Mouse (Mus musculus) lung, adult 2 months (tissue): Measurements from ENCODE around the gene Golph3l. TPM values are rescaled to one million over a fixed set of nuclear protein-coding genes. Genes with fewer than 3 reads are reported as not detected.
"Not testable (repeated sequence)": the region's sequence is repeated elsewhere in the genome, so short reads cannot be mapped to it uniquely, and the experiment has no call there.

ENCODE experiments used
- DNase-seq: peaks from one replicate; pipeline ENCODE4 v3.0.0; 2022
- H3K4me1 ChIP-seq: fragments of 200-500 bp; 2 replicates; pipeline ENCODE4 v1.6.1; 2011; ENCODE audit warnings: low read length; ENCODE audit not compliant: control insufficient read depth, insufficient read depth
- H3K4me3 ChIP-seq: fragments of 200-500 bp; replicated peaks from 2 replicates; pipeline ENCODE3; 2011; ENCODE audit warnings: low read depth, mild to moderate bottlenecking, control low read depth, low read length; ENCODE audit errors: extremely low read depth
- CTCF ChIP-seq: fragments of 200-500 bp; IDR thresholded peaks from 2 replicates; pipeline ENCODE4 v1.5.1; 2011; ENCODE audit warnings: mild to moderate bottlenecking, low read length, control low read depth; ENCODE audit not compliant: insufficient read depth
- POLR2A ChIP-seq: fragments of 200-500 bp; IDR thresholded peaks from 2 replicates; pipeline ENCODE4 v1.6.1; 2011; ENCODE audit warnings: low read depth, mild to moderate bottlenecking, control low read depth, low read length, borderline replicate concordance; ENCODE audit errors: extremely low read depth
- WGBS: fragments of 180-500 bp; shearing (Covaris S2); methylation state at CpG from one replicate; pipeline ENCODE4 v1.1.7; 2018; 5-methylcytosine and 5-hydroxymethylcytosine counted together
- polyA plus RNA-seq: library from polyadenylated mRNA; depleted of rRNA; stranded (reverse); fragments of >200 nt; gene quantifications from 2 replicates; pipeline ENCODE4 v1.2.3, GENCODE M21; 2012

The Golph3l gene
- polyA plus RNA-seq, 1 experiment = 10.0 TPM

DNA sequence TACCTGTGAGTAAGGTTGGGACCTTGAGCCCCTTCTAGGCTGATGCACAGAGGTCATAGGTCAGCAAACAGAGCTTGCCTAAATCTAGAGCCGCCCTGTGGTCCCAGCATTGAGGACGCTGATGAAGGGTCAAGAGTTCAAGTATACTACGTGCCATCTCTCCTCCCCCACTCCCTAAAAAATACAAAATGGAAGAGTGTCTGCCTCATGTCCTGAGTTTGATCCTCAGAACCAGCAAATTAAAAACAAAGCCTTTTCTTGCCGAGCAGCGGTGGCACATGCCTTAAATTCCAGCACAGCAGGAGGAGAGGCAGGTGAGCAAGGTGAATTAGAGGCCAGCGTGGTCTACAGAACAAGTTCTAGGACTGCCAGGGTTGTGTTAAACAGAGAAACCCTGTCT is 64.1 kb downstream of the Golph3l start:
- 41% methylated on average over 6 of the region's 6 CpGs for whole genome bisulfite sequencing

DNA sequence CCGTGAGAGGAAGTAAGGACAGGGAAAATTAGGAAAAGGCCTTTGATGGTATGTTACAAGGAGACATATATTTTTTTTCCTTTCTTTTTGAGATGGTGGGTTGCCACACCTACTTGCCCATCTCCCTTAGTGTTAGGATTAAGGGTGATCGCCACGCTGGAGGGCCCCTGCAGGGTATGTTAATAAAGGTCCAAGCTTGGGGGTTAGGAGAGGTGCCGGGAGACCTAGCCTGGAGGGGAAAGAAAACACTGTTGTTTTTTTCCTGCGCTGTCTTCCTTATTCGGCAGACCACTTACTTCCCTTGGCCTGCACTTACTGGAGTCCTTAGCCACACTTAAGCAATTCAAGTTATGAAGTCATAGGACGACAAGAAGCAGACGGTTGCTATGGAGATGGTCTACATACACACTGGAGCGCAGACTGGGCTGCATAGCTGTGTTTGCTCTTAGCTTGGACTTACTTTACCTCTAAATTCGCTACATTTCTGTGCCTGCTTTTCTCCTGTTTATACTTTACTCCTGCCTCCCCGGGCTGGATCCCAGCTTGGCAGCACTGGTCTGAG is 64.8 kb downstream of the Golph3l start:
- DNase-seq = peak; percentile 57
- Histone ChIP-seq H3K4me3 (no peak overlapping the region), H3K4me1 (peaks cover 21% of the 10 kb centered on the region)
- TF ChIP-seq CTCF = no peak
- TF ChIP-seq POLR2A = no peak
- 30% methylated on average over 11 of the region's 11 CpGs for WGBS

More for the DNA sequence above, 64.1 kb downstream of the Golph3l start:
- Histone ChIP-seq H3K4me1 (peaks cover 21% of the 10 kb centered on the region), H3K4me3 (no peak overlapping the region)
- TF ChIP-seq CTCF (no peak), POLR2A (no peak)
- DNase-seq = no peak

DNA sequence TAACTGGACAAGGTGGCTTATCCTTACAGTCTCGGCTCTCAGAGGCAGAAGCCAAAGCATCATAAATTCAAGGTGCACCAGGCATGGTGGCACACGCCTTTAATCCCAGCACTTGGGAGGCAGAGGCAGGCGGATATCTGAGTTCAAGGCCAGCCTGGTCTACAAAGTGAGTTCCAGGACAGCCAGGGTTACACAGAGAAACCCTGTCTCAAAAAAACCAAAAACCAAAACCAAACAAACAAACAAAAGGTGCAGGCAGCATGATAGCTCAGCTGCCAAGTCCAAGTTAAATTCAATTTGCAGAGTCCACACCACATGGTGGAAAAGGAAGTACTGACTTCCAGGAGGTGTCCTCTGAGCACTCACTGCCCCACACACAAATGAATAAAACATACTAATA is 65.6 kb downstream of the Golph3l start:
- WGBS = 87% methylated on average over 3 of the region's 3 CpGs
- DNase-seq = not testable (repeated sequence)

DNA sequence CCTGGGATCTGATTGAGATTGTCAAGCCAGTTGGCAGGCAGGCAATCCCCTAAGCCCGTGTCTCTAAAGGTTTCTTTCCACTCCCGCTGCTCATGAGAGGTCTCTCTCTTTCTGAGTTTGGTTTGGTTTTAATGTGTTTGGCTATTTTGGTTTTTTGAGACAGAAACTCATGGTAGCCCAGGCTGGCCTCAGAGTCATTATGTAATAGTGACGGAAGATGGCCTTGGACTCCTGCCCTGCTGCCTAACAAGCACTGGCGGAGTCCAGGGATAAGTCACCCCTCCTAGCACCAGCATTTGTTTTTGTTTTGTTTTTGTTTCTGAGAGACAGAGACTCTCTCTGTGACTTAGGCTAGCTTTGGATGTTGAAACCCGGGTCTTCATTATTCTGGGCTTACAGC is 66.7 kb downstream of the Golph3l start:
- peaks cover 16% of the 10 kb centered on the region for H3K4me1 ChIP-seq
- DNase-seq = no peak
- no peak overlapping the region for H3K4me3 ChIP-seq
- no peak for TF ChIP-seq POLR2A
- 52% methylated on average over 5 of the region's 5 CpGs for WGBS

More for the DNA sequence above, 65.6 kb downstream of the Golph3l start:
- H3K4me3 ChIP-seq = not testable (repeated sequence)
- H3K4me1 ChIP-seq = peaks cover 21% of the 10 kb centered on the region

DNA sequence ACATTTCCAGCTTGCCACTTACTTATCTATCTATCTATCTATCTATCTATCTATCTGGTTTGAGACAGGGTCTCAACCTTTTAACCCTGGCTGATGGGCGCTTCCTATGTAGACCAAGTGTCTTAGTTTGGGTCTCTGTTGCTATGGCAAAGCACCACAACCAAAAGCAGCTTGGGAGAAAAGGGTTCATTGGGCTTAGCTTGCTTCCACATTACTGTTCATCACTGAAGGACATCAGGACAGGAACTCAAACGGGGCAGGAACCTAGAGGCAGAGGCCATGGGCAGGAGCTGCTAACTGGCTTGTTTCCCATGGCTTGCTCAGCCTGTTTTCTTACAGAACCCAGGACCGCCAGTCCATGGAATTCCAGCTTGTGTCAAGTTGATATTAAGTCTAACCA is 68.4 kb downstream of the Golph3l start:
- TF ChIP-seq CTCF (no peak), POLR2A (no peak)
- WGBS = 77% methylated on average over 3 of the region's 3 CpGs
- Histone ChIP-seq H3K4me1 (peaks cover 11% of the 10 kb centered on the region; the same call in 1 of the 2 replicates), H3K4me3 (no peak overlapping the region)
- DNase-seq = no peak

DNA sequence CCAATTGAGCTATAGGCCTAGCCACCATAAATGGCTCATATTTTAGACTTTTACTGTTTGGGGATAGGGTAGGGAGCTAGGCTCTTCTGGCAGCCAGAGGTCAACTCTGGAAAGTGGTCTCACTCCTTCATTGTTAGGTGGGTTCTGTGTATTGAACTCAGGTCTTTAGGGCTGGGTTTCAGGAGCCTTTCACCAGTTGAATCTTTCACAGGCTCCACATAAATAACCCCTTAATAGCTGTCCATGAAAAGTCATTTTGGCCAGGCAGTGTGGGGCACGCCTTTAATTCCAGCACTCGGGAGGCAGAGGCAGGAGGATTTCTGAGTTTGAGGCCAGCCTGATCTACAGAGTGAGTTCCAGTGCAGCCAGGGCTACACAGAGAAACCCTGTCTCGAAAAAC is 69.0 kb downstream of the Golph3l start:
- peaks cover 12% of the 10 kb centered on the region for H3K4me1 ChIP-seq
- WGBS = 82% methylated on average over 3 of the region's 3 CpGs
- DNase-seq = no peak
- H3K4me3 ChIP-seq = no peak overlapping the region
- no peak for TF ChIP-seq POLR2A
- no peak for TF ChIP-seq CTCF

DNA sequence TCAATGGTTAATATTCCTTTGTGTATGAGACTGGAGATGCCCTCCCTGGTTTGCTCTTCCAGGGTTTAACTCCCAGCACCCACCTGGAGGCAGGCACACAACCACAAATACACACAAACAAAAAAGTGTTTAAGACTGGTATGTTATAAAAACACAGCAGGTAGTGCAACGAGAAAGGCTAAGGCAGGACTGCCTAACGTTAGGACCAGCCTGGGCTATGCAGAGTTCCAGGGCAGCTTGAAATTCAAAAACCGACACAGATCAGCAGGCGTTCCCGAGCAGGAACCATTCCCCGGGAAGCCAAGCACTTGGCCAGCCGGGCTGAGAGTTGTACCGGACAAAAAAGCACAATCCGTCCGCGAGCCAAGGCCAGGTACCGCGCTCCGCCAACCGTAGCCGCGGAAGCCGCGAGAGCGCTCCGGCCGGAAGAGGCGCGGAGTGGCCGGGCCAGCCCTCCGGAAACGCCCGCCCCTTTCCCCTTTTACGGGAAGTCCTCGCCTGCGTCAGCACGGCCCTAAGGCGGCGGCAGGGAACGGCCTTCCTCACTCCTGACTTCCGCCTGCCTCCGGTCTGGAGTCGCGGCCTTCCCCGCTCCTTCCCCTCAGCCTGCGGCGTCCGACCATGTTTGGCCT is 69.6 kb downstream of the Golph3l start, which contains the start of gene Mcl1:
Gene Mcl1 (plus strand): TSS at position 553 of the 632 bp plus-strand sequence.
- DNase-seq = peak; percentile 96
- WGBS = under 1% methylated on average over 43 of the region's 43 CpGs
- Histone ChIP-seq H3K4me3 (peak within 1 kb of the TSS; percentile 89), H3K4me1 (peaks cover 16% of the 10 kb centered on the region)
- TF ChIP-seq POLR2A (peak; percentile 100), CTCF (no peak)

DNA sequence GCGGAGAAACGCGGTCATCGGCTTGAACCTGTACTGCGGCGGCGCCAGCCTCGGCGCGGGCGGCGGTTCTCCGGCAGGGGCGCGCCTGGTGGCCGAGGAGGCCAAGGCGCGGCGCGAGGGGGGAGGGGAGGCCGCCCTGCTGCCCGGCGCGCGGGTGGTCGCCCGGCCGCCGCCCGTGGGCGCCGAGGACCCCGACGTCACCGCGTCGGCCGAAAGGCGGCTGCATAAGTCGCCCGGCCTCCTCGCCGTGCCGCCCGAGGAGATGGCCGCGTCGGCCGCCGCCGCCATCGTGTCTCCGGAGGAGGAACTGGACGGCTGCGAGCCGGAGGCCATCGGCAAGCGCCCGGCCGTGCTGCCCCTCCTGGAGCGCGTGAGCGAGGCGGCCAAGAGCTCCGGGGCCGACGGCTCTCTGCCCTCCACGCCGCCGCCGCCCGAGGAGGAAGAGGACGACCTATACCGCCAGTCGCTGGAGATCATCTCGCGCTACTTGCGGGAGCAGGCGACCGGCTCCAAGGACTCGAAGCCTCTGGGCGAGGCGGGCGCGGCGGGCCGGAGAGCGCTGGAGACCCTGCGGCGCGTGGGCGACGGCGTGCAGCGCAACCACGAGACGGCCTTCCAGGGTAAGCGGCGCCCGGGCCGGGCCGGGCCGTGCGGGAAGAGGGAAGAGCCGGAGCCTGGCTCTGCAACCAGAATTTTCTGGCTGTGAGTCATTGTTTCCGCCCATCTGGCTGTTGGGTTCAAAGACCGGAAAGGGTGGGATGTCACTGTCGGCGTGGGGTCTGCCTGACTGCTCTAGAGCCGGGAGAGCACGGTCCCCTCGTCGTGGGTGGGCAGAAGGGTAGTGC is 70.4 kb downstream of the Golph3l start:
- WGBS = under 1% methylated on average over 108 of the region's 113 CpGs
- TF ChIP-seq CTCF (no peak), POLR2A (peak; percentile 71)
- H3K4me3 ChIP-seq = peak overlapping the region; percentile 89
- DNase-seq = peak; percentile 77
- H3K4me1 ChIP-seq = peaks cover 19% of the 10 kb centered on the region

DNA sequence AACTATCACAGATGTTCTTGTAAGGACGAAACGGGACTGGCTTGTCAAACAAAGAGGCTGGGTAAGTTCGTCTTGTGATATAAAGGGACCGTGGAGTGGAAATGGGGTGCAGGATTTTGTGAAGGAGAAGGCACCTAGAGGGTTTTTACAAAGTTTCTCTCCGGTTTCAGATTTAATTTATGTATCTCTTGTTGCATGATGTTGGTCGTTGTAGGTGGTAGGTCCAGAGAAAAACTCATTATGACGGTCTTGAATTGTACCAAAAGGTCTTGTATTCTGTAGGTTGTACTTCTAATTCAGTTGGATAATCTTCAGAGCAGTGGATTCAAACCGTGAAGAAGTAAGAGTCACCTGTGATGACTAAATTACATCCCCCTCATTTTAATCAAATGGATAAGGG is 71.2 kb downstream of the Golph3l start:
- under 1% methylated on average over 8 of the region's 8 CpGs for WGBS
- peaks cover 25% of the 10 kb centered on the region for H3K4me1 ChIP-seq
- DNase-seq = no peak
- no peak; the same call in 1 of the 2 replicates for TF ChIP-seq POLR2A
- no peak for TF ChIP-seq CTCF
- H3K4me3 ChIP-seq = peak overlapping the region; percentile 89
